Mouse (Mus musculus) retina, embryonic 14.5 days (tissue): ENCODE data around the gene Phactr3.
"Not testable (repeated sequence)": the region's sequence is repeated elsewhere in the genome, so short reads cannot be mapped to it uniquely, and the experiment has no call there.

Source experiments
- DNase-seq: peaks from one replicate; pipeline ENCODE4 v3.0.0-alpha.2; 2015; ENCODE audit warnings: low spot score

Gene Phactr3

GRCm38 (mm10) chr2:178329551-178329950 is 210.8 kb downstream of the Phactr3 start:
- DNase-seq, result no peak

DNA sequence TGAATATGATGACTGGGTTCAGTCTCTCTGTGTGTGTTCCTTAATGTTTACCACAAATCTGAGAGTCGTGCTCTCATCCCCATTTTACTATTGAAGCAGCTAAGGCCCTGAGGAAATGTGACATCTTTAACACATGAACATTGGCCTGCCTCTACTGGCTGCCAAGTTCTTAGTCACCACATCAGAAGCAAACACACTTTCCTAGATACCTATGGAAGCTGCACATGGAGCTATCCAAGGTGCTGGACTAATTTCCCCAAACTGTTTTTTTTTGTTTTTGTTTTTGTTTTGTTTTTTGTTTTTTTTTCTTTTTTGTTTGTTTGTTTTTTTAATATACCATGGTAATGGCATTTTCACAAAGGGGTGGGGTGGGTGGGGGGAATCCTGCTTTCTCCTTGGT is 211.2 kb downstream of the Phactr3 start:
- DNase-seq, result no peak

- peak; percentile 68 for DNase-seq
Observed at GRCm38 (mm10) chr2:178337878-178338277, 219.1 kb downstream of the Phactr3 start.

DNA sequence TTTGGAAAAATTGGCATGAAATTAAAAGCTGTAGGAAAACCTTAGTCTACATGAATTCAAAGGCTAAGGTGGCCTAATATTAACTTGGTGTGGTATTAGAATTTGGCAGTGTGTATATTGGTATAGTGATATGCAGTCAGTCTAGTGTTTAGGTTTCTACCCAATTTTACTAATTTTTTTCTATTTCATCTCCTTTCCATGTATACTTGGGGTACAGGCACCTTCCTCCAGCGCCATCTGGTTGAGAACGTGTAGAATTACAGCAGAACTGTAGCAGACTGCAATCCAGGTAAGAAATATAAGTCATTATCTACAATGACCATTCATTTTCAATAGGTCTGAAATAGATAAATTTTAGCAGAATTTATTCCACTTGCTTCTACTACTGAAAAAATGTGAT is 220.3 kb downstream of the Phactr3 start:
- peak; percentile 41 for DNase-seq

DNA sequence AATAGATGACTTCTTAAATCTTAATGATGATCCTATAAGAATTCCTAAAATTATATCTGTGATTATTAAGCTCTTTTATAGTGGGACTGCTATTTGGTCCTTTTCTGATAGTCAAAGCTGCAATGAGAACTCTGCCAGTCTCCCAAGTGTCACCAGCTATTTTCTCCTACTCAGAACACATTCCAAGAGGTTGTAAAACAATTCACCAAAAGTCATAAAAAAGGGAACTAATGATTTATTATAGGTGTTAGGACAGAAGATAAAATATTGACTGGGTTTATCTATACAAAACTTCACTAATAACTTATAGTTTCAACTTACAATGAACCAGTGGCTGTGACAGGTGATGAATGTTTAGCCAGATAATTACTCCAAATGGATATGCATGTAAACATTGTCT is 223.3 kb downstream of the Phactr3 start:
- not testable (repeated sequence) for DNase-seq

GRCm38 (mm10) chr2:178342597-178342996 is 223.8 kb downstream of the Phactr3 start:
- DNase-seq, result no peak
